ENCODE assay signal across 9 mouse cellular contexts in the genomic region with DNA sequence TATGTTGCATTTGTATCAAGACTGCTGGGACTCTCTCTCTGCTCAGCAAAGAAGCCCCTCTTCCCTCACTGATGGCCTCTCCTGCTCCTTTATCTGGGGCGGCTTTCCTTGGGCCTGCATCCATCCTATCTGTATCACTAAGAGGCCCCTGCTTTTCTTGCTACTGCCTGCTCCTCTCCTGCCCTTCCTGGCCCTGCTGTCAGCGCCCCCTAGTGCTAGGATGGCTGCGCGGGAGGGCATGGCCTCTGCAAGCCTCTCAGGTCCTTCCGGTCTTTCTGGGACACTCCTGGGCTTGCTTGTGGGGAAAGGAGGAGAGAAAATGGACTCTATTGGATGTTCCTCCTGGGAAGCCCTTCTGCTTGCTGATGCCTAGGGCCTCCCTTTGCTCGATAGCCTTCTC. TPM values are rescaled to one million over a fixed set of nuclear protein-coding genes. Genes with fewer than 3 reads are reported as not detected.
DNase-seq lines count a peak whose midpoint lies in the region; ATAC-seq lines count a peak whose summit lies in the region.
"Had no signal": no experiment of that assay in that cellular context is flagged by ENCODE, and none has a peak within 500 bp of the region (broad histone marks: within the 10 kb centered on the region; RNA-seq: fewer than 3 reads in every experiment).

No protein-coding gene starts in this region.

- H3K4me1 ChIP-seq in intestine, embryonic 16.5 days (ENCODE audit: control insufficient read depth, insufficient read depth, low read length) = peaks cover 17% of the 10 kb centered on the region
- peaks cover 64% of the 10 kb centered on the region for H3K4me1 ChIP-seq in lung, embryonic 15.5 days
- H3K4me1 ChIP-seq: hindbrain, embryonic 15.5 days had no signal

- no peaks in the 10 kb centered on the region for H3K9me3 ChIP-seq in intestine, embryonic 16.5 days (ENCODE audit: control insufficient read depth, low read length)
- no peaks in the 10 kb centered on the region for H3K9me3 ChIP-seq in lung, embryonic 15.5 days
- H3K9me3 ChIP-seq: hindbrain, embryonic 15.5 days had no signal

- no peak overlapping the region for H3K4me2 ChIP-seq in intestine, embryonic 16.5 days (ENCODE audit: low read depth, low read length)
- H3K4me2 ChIP-seq in lung, embryonic 15.5 days = no peak overlapping the region
- H3K4me2 ChIP-seq: hindbrain, embryonic 15.5 days had no signal

- ATAC-seq in erythroblast, adult 5-6 weeks (replicated peaks; ENCODE audit: low FRiP score, poor library complexity, severe bottlenecking) = peak; percentile 68
- peak; percentile 48; the same call in 1 of the 2 replicates for ATAC-seq in intestine, embryonic 16.5 days
- peak; percentile 37; the same call in 1 of the 2 replicates for ATAC-seq in lung, embryonic 15.5 days (ENCODE audit: borderline replicate concordance, extremely low read depth, low FRiP score, low TSS enrichment)

- 9% methylated on average over 6 of the region's 6 CpGs for WGBS in intestine, embryonic 16.5 days
- WGBS in lung, embryonic 15.5 days = 6% methylated on average over 6 of the region's 6 CpGs

- no peaks in the 10 kb centered on the region for H3K36me3 ChIP-seq in intestine, embryonic 16.5 days (ENCODE audit: control insufficient read depth, insufficient read depth, low read length)
- H3K36me3 ChIP-seq in lung, embryonic 15.5 days = no peaks in the 10 kb centered on the region
- H3K36me3 ChIP-seq: hindbrain, embryonic 15.5 days had no signal

- H3K27ac ChIP-seq in intestine, embryonic 16.5 days (ENCODE audit: low read length) = no peak overlapping the region
- H3K27ac ChIP-seq in lung, embryonic 15.5 days = peak overlapping the region; percentile 14; the same call in 1 of the 2 replicates
- H3K27ac ChIP-seq: hindbrain, embryonic 15.5 days had no signal

- peak; percentile 86 for DNase-seq in ovary, postnatal 36 days (ENCODE audit: low spot score)
- DNase-seq in ovary, adult 18-20 months (ENCODE audit: low spot score) = no peak
- DNase-seq in adrenal gland, postnatal 4 days (ENCODE audit: low spot score in 2 of 2) = peak; percentile 71 to 85
- peak; percentile 67 for DNase-seq in spleen, adult 12 weeks (ENCODE audit: low spot score)
- no peak for DNase-seq in frontal cortex, postnatal 14 days (ENCODE audit: low spot score in 2 of 2)

- H3K4me3 ChIP-seq in intestine, embryonic 16.5 days (ENCODE audit: low read length) = no peak overlapping the region
- H3K4me3 ChIP-seq in lung, embryonic 15.5 days = no peak overlapping the region
- H3K4me3 ChIP-seq: hindbrain, embryonic 15.5 days had no signal

- no peaks in the 10 kb centered on the region; the same call in 1 of the 2 replicates for H3K27me3 ChIP-seq in intestine, embryonic 16.5 days (replicated peaks; ENCODE audit: control insufficient read depth, insufficient read depth, low read length)
- peaks cover 11% of the 10 kb centered on the region; the same call in 1 of the 2 replicates for H3K27me3 ChIP-seq in lung, embryonic 15.5 days

- no peak overlapping the region for H3K9ac ChIP-seq in intestine, embryonic 16.5 days (ENCODE audit: low read depth, low read length)
- no peak overlapping the region for H3K9ac ChIP-seq in lung, embryonic 15.5 days
- H3K9ac ChIP-seq: hindbrain, embryonic 15.5 days had no signal

RNA-seq across cellular contexts. Expression of gene Tbx2, which starts 9.2 kb away (rescaled TPM):
- total RNA-seq in adrenal gland, postnatal 4 days (2021) = 10 to 100 TPM; 63.3 TPM
- 0.38 TPM in 1 of 2 replicates, not detected in the other for total RNA-seq in erythroblast, adult 5-6 weeks (2015; ENCODE audit: low replicate concordance)
- total RNA-seq in erythroblast, adult 5-6 weeks (2017; ENCODE audit: low replicate concordance) = 0.42 and 0.85 TPM in 2 replicates
- 1.7 and 2.2 TPM in 2 replicates for polyA plus RNA-seq in intestine, embryonic 16.5 days (2015; fragmentation: Nextera tagmentation; extraction: Ambion mirVana)
- 40.9 and 44.9 TPM in 2 replicates for polyA plus RNA-seq in lung, embryonic 15.5 days (2015; fragmentation: Nextera tagmentation; extraction: Ambion mirVana)

RNA-seq across cellular contexts. Expression of gene Gm11444, which starts 27.0 kb away (rescaled TPM):
- not detected for total RNA-seq in adrenal gland, postnatal 4 days (2021)
- total RNA-seq in erythroblast, adult 5-6 weeks (2015; ENCODE audit: low replicate concordance) = not detected in 2 replicates
- not detected in 2 replicates for total RNA-seq in erythroblast, adult 5-6 weeks (2017; ENCODE audit: low replicate concordance)
- polyA plus RNA-seq in intestine, embryonic 16.5 days (2015; fragmentation: Nextera tagmentation; extraction: Ambion mirVana) = not detected in 2 replicates
- 0.62 TPM in 1 of 2 replicates, not detected in the other for polyA plus RNA-seq in lung, embryonic 15.5 days (2015; fragmentation: Nextera tagmentation; extraction: Ambion mirVana)
- polyA plus RNA-seq: hindbrain, embryonic 15.5 days had no signal

Comparison
In these comparisons a context has a peak if more than half of its experiments do, and no peak if none do; other contexts are left out.
1. DNase-seq: peak in ovary, postnatal 36 days (single experiment), adrenal gland, postnatal 4 days (2 of 2) and spleen, adult 12 weeks (single experiment); none in ovary, adult 18-20 months (single experiment) and frontal cortex, postnatal 14 days (0 of 2).
2. RNA of gene Tbx2, which starts 9.2 kb away (total RNA-seq): 63.3 TPM in adrenal gland, postnatal 4 days; 0.38 to 0.85 TPM in erythroblast, adult 5-6 weeks; every median in the first group is over 10 times any median in the second.
3. Peak in every context shown above with its lines, with median percentiles within 50 percentile points of each other: ATAC-seq.